Mouse (Mus musculus) CH12.LX (cell line): ENCODE results near the gene Gpr157.

Source experiments
- CHD2 ChIP-seq: IDR thresholded peaks from 2 replicates; pipeline ENCODE4 v1.6.1; 2011; ENCODE audit warnings: low read length, improper control_type of control experiment
- CTCF ChIP-seq, 2 experiments: IDR thresholded peaks in 1 of 2; conservative IDR thresholded peaks in 1 of 2; 2 replicates each; pipeline ENCODE4 v1.5.1; 2011 to 2012; ENCODE audit warnings: low read depth in 2 of 2, low read length in 2 of 2, improper control_type of control experiment in 1 of 2, inconsistent platforms in 1 of 2, mild to moderate bottlenecking in 1 of 2, moderate library complexity in 1 of 2
- MAFK ChIP-seq: IDR thresholded peaks from 2 replicates; pipeline ENCODE4 v1.6.1; 2011; ENCODE audit warnings: low read length, improper control_type of control experiment; ENCODE audit not compliant: insufficient replicate concordance
- MAX ChIP-seq: IDR thresholded peaks from 2 replicates; pipeline ENCODE4 v1.6.1; 2011; ENCODE audit warnings: low read length, improper control_type of control experiment
- POLR2A ChIP-seq: IDR thresholded peaks from 2 replicates; pipeline ENCODE4 v1.6.1; 2011; ENCODE audit warnings: low read depth, mild to moderate bottlenecking, improper control_type of control experiment, low read length
- POLR2AphosphoS2 ChIP-seq: IDR thresholded peaks from 2 replicates; pipeline ENCODE4 v1.6.1; 2011; ENCODE audit warnings: low read depth, low read length, improper control_type of control experiment
- SIN3A ChIP-seq: IDR thresholded peaks from 2 replicates; pipeline ENCODE4 v1.6.1; 2012; ENCODE audit warnings: low read length, improper control_type of control experiment, inconsistent platforms
- TCF12 ChIP-seq: IDR thresholded peaks from 2 replicates; pipeline ENCODE4 v1.6.1; 2014; ENCODE audit warnings: low read depth, mild to moderate bottlenecking, inconsistent platforms, low read length, improper control_type of control experiment
- USF1 ChIP-seq: IDR thresholded peaks from 2 replicates; pipeline ENCODE4 v1.6.1; 2014; ENCODE audit warnings: low read depth, mild to moderate bottlenecking, inconsistent platforms, low read length, improper control_type of control experiment

- no peak for TF ChIP-seq POLR2A
- TF ChIP-seq USF1, result no peak
- no peak for TF ChIP-seq CHD2
- TF ChIP-seq CTCF (conservative IDR thresholded peaks at IDR 0.05 in 1 of 2, IDR thresholded peaks at IDR 0.05 in 1 of 2; ENCODE audit: low read depth in 2 of 2, low read length in 2 of 2), result no peak
- no peak for TF ChIP-seq MAFK
- TF ChIP-seq MAX, result no peak
- no peak for TF ChIP-seq SIN3A
- TF ChIP-seq TCF12, result no peak
- TF ChIP-seq POLR2AphosphoS2, result no peak
Observed at GRCm38 (mm10) chr4:150128571-150128970, 41.4 kb downstream of the Gpr157 start.
